Mouse (Mus musculus): ENCODE measurements around the gene Pbdc1. TPM values are rescaled to one million over a fixed set of nuclear protein-coding genes. Genes with fewer than 3 reads are reported as not detected.
"Not testable (repeated sequence)": the region's sequence is repeated elsewhere in the genome, so short reads cannot be mapped to it uniquely, and the experiment has no call there.

The Pbdc1 gene
- total RNA-seq (2021): 1 to 10 TPM; 6.0 to 8.2 TPM

DNA sequence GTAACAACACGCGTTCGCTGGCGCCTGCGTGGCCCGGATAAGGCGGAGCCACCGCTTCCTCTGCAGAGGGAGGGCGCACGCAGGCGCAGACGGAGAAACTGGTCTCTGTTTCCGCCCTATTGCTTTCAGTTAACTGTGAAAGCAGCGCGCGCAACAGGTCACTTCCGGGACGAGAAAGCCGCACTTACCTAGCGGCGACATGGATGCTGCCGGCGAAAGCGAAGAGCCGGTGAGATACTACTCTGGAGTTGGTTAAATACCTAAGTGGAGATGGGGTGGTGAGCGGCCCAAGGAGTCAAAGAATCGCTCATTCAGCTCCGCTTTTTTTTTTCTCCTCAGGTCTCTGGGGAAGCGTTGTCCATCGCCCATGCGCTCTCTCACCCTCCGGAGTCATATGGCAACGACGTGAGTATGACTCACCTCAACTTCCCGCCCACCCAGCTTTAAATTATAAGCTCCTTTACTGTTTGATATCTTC, at the start of gene Pbdc1:
Gene Pbdc1 (plus strand): TSS at position 142 of the 478 bp plus-strand sequence.
- peak; percentile 87 for DNase-seq (ENCODE audit: low spot score)
- intact Hi-C loops (cut with DNase I): no loop called here

DNA sequence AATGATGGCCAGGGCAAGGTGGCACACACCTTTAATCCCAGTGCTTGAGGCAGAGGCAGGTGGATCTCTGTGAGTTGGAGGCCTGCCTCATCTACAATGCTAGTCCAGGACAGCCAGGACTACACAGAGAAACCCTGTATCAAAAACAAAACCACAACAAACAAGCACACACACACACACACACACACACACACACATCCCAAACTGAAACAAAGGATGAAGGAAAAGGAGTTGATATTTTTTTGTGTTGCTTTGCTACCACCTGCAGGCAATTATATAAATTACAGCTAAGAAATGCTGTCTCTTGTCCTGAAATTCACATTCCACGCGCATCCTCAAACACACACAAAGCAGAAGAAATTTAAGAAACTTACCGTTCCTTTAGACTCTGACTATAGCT, 41.9 kb upstream of the Pbdc1 start:
- intact Hi-C loops (cut with DNase I): no loop called here
- no peak for DNase-seq (ENCODE audit: low spot score)

GRCm38 (mm10) chrX:105064294-105064693, 15.3 kb upstream of the Pbdc1 start:
- DNase-seq (ENCODE audit: low spot score): no peak
- intact Hi-C loops (cut with DNase I): no loop called here

- DNase-seq (ENCODE audit: low spot score): no peak
- intact Hi-C loops (cut with DNase I): no loop called here
These were observed 14.8 kb upstream of the Pbdc1 start for GRCm38 (mm10) chrX:105064801-105065200.

DNA sequence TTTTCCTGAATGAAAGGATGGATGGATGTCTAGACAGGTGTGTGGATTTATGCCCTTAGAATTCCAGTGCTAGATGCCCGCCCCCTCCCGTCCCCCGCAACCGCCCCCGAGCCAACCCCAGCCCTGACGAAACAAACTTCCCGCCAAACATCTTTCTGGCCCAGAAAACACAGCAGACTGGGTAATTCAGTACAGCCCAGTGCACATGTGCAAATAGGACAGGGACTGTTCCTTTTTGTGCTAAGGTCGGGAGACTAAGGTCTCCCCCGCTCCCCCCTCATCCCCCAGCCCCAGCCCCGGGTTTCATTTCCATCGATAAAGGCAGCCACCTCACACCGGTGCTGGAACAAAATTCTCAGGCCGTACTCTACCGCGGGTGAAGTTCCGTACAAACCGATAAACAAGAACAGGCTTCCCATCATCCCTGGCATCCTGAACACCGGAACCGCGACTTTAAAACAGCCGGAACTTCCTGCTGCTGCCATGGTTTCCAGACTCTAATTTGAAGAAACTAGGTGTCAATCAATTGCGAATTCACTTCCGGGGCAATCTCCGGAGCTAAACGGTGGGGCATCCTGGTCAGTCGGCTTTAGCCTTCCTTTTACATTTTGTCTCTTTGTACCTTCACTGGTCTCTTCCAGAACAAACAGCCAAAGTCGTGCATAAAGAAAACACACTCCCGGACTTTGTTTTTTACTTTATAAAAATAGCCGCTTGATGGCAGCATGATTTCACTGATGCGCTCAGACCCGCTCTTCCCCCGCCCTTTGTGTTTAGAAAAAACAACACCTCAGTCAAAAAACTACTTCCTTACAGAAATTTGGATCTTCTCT, 9.7 kb upstream of the Pbdc1 start:
- DNase-seq (ENCODE audit: low spot score): peak; percentile 72
- intact Hi-C loops (cut with DNase I): no loop called here

DNA sequence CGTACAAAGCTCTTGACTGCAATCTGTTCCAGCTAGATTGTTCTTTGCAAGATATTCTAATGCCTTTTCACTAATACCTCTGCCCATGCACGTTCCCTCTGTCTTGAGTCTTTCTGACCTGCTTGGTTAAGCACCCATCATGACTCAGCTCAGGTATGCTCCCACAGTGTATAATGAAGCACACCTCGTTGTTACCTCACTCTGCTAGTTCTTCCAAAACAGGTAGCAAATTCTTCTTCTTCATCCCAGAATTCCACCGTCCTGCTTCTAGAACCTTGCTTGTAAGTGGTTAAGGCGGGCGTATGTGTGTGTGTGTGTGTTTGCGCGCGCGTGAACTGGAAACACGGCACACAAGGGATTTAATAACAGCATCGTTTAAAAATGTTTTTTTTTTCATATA, 405 bp upstream of the Pbdc1 start:
- DNase-seq (ENCODE audit: low spot score): no peak
- intact Hi-C loops (cut with DNase I): no loop called here

DNA sequence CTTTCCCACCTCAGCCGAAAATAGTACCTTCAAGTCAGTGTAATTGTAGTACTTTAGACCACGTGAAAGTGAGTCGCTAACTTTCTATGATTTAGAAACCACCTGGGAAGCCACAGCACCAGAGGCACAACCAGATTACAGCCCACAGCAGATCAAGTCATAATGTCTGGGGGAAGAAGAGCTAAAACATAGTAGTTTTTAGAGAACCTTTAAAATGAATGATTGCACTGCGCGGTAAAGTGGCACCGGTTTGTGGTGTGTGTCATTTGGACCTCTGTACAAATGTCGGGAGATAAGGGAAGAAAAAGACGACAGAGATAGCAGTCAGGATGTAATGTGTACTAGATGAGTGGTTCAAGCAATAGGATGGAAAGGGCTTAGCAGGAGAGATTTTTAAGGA, 540 bp downstream of the Pbdc1 start:
- intact Hi-C loops (cut with DNase I): no loop called here

DNA sequence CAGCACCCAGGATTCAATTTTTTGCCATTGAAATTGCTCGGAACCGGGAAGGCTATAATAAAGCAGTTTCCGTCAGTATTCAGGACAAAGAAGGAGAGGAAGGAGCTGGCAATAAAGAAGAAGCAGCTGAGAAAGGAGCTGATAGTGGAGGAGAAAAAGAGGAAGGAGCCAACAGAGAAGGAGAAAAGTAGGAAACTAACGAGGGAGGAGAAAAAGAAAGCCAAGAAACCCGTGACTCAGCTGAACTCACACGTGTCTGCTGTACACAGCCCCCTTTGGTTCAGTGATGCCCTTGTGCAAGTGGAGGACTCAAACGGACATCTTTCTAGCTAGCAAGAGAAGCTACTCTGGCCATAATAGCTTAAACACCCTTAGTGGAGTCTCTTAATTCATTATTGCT, 3.5 kb downstream of the Pbdc1 start:
- DNase-seq (ENCODE audit: low spot score); intact Hi-C loops (cut with DNase I): not testable (repeated sequence)

More for the DNA sequence above, 540 bp downstream of the Pbdc1 start:
- DNase-seq (ENCODE audit: low spot score): no peak

DNA sequence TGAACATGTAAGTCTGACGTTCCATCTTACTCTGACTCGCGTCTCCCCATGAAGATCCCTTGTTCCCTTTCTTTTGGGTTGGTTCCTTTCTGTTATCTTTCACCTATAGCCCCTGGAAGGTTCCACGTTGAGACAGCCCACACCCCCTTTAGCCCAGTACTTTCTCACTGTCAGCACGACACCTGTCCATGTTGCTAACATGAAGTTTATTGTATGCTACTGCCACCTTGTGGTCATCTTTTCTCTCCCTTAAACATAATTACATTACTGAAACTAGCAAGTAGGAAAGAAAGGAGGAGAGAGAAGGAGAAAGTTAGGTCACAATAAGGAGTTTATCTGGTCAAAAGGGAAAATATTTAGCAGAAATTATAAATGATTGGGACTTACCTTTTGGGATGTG, 24.6 kb downstream of the Pbdc1 start:
- DNase-seq (ENCODE audit: low spot score): no peak
- intact Hi-C loops (cut with DNase I): loop anchor here (10.0 kb wide), 1 partner anchor 49 kb away; no protein-coding TSS in a partner anchor

GRCm38 (mm10) chrX:105114994-105115393, 35.4 kb downstream of the Pbdc1 start:
- intact Hi-C loops (cut with DNase I): no loop called here
- no peak for DNase-seq (ENCODE audit: low spot score)

- intact Hi-C loops (cut with DNase I): no loop called here
- DNase-seq (ENCODE audit: low spot score): peak; percentile 48
These were observed 41.0 kb downstream of the Pbdc1 start, which contains the start of gene Magee1 for GRCm38 (mm10) chrX:105120275-105121226. Magee1 (plus strand) TSS chrX:105120378.

GRCm38 (mm10) chrX:105121227-105121865, 41.8 kb downstream of the Pbdc1 start:
- peak; percentile 24 for DNase-seq (ENCODE audit: low spot score)
- intact Hi-C loops (cut with DNase I): no loop called here

GRCm38 (mm10) chrX:105124903-105125302, 45.3 kb downstream of the Pbdc1 start:
- intact Hi-C loops (cut with DNase I): no loop called here

DNA sequence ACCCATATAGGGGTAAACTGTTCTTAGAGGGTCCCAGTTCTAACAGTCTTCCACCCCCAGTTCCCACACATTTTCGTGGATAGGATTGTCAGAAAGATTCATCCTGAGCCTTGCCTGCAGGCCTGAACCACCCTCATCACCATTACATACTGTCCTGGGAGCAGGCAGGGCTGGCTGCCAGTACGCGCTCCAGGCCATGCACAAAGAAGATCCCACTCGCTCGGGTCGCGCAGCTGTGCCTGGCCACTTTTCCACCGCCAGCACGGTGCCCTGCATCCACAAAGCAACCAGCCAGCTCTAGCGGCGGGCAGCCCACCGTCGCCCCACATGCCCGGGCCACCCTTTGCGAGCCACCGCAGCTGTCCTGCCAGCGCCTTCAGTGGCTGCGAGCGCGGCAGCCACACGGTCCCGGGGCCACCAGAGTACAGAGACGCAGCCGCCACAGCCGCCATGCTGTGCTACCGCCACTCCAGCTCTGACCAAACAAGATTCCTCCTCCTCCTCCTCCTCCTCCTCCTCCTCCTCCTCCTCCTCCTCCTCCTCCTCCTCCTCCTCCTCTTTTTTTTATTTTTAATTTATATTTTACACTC, 72.4 kb downstream of the Pbdc1 start:
- intact Hi-C loops (cut with DNase I): no loop called here
- no peak for DNase-seq (ENCODE audit: low spot score)

More at GRCm38 (mm10) chrX:105124903-105125302, 45.3 kb downstream of the Pbdc1 start:
- DNase-seq (ENCODE audit: low spot score): no peak

- DNase-seq (ENCODE audit: low spot score); intact Hi-C loops (cut with DNase I): not testable (repeated sequence)
These were observed 85.5 kb downstream of the Pbdc1 start for GRCm38 (mm10) chrX:105165007-105165406.

Other genes starting within 250 kb of the Pbdc1 start
- not detected for gene Magee2, start 222.5 kb upstream of the Pbdc1 start, total RNA-seq (2021)
- gene Magee1, start 40.6 kb downstream of the Pbdc1 start, total RNA-seq (2021): 1 to 10 TPM; 3.7 to 4.5 TPM